Mouse (Mus musculus): ENCODE data around the gene Tmem255b.

The Tmem255b gene

DNA sequence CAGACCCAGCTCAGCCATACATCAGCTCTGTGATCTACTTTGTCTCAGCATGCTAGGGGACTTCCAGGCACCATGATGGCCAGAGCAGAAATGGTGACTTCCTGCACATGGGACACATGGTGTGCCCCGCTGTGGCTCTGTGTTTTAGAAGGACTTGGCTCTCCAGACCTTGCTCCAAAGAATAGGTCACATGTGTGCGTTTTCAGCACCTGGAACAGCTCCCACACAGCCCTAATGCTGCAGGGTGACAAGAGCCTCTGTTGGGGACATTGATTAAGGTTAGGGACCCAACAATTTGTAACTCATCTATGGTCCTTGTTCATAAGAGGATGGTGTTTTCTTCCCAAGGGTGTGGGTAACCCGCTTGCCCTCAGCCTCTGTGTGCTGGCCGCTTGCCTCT lies 13.2 kb downstream of the Tmem255b start:
- DNase-seq: no peak

DNA sequence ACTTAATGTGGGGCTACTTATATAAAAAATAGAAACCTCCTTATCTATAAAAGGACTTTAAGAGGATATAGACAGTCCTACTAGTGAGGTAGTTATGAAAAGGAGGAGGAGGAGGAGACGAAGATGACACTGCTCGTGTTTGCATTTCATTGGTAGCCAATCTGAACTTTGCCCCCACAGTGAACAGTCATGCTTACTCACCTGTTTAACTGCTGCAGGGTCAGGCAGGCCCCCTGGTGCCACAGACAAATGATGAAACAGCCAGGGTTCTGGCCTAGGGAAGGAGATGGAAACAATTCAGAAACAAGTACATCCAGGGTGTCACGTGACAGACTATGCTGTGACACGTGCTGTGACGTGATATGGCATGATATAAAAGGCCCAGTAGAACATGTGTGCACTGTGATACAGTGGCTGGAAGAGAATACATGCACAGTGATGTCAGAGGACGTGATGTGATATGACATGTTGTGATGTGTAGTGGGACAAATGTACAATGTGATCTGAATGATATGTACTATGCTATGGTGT lies 16.8 kb downstream of the Tmem255b start:
- DNase-seq: no peak

DNA sequence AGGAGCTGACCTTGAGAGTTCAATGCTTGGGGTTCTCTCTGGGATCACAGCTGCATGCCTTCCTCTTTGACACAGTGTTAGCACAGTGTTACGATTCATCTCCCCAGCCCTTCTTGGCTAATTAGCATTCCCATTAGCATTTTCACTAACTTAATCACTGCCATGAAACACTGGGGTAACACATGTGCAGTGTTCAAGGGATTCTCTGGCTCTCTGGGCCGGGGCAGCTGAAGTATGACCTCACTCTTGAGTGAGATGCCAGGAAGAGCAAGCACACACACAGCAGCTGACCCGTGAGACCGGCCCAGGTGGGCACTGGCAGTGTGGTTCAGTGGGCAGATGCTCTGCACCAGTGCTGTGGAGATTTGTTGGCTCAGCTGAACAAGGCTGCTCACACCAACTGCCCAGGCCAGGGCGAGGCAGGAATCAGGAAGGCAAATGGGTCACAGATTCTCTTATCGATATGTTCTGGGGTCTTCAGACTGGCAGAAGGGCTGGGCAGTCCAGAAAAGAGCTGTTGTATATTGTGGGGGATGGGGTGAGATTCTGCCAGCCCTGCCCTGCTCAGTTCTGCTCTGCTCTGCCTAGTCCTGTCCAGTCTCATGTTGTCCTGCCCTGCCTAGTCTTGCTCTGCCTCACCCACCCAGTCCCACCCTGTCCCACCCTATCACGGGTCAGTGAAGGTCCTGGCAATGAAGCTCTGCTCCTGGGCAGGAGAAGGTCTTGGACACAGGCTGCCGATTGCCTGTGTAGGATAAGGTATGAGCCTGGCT lies 19.5 kb downstream of the Tmem255b start:
- no peak for DNase-seq

DNA sequence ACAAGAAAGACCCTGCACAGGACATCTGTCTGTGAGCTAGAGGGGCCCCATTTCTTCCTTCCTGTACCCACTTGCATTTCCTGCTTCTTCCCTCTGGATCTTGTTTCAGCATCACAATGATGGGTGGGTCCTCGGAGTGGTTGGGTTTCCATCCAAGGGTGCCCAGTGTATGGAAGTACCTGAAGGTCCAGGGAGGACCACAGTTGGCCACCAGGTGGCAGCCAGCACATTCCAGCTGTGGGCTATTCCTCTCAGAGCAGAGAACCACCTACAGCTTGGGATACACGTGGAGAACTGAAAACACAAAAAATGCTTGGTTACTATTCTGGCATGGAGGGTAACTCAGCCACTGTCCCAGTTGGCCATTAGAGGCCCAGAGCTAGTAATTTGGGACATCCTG lies 20.3 kb downstream of the Tmem255b start:
- DNase-seq: peak; percentile 35

DNA sequence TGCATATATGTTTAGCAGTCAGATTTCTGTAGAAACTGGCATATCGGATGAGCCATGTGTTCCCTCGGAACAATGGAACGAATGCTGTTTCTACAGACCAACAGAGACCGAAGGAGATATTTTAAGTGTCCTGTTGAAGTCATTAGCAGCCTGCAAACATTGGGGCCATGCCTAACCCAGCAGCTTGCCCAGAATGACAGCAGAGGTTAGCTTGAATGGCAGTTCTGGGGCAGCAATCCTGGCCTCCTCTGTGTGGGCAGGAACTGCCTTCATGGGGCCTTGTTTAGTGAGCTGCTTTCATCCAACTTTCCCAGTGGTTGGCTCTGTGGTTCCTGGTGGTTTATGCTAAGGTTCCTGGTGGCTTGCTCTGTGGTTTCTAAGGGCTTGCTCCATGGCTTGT lies 24.4 kb downstream of the Tmem255b start:
- DNase-seq: no peak

DNA sequence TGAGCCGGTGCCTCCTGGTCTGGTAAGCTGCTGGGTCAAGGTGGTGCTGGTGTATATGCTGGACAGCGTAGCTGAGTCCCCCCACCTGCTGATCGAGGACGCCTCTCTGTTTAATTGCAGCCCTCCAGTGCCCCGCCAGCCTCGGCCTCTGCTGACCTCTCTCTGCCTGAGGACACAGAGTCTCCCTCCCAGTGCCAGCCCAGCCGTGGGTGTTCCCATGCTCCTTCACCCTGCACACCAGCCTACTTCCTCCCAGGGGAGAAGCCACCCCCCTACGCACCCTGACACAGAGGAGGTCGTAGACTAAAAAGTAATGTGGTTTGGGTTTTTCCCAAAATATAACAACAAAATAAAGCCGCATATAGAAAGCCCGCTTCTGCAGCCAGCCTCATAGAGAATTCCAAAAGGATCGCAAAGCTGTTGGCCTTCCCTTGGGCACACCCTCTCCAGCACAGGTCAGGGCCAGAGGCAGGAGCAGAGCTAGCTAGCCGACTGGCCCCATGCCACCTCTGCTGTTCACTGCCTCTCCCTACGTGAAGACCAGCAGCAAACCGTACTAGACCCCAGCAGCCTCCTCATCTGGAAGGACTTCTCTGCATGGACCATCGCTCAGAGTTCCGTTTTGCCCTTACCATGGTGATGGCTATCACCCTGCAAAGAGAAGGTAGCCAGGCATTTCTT lies 26.2 kb downstream of the Tmem255b start:
- no peak for DNase-seq

DNA sequence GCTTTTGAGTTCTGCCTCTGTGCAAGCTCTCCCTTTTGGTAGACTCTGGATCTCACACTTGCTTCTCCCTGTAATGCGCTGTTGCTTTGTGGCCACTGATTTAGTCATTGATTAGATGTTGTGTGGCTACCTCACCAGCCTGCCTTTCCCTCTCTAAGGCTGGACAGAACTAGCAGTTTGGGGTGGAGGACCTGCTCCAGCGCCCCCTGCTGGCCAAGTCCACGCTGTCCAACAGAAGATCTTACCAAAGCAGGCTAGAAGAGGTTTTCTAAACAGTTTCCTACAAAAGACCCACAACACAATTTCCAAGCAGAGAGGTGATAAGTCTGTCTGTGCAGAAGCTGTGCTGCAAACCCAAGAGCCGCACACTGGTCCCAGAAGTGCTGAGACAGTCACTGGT lies 26.9 kb downstream of the Tmem255b start:
- peak; percentile 73 for DNase-seq

DNA sequence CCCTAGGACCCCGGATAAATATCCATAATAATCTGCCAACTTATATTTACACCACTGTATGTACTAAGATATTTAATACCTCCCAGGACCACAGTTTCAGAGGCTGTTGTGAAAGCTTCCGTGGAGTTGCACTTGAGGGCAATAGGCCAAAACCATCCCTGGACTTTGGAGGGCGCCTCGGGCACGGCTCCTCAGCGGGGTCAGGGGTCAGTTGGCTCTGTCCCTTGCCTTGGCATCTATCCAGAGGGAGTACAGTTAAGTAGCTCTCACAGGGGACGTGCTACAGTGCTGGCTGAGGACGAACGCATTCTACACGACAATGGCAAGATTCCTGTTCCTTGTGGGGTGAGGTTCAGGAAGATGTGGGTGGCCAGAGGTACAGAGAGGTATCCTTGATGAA lies 27.4 kb downstream of the Tmem255b start:
- no peak for DNase-seq

DNA sequence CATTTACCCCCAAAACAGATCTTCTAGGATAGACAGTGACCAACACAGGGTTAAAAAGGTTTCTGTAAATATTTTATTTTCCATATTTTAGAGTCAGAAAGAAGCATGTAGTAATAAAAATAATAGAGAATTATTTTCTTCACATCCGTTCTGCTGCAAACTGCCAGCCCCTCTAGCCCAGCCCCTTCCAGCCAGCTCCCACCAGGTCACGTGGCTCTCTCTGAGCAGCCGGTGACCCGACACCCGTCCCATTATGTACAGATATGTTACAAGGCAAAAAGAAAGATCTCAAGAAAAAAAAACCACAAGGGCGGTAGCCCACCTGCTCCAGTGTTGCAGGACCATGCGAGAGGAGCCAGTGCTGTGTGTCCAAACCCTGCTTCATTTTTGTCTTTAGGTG lies 30.3 kb downstream of the Tmem255b start:
- DNase-seq: no peak

DNA sequence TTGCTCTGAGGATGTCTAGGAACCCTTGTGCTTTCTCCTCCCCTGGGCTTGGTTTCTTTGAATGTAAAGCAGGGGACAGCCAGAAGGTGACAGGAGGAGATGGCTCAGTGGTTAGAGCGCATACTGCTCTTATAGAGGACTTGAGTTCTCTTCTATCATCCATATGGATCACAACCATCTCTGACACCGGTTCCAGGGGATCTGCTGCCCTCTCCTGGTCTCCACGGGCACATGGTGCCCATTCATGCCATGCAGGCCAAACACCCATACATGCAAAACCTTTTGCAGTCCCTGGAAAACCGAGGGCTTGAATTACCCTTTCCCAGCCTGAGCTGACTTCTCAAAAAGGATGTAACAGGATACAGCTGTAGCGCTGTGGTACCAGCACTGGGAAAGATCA lies 32.0 kb downstream of the Tmem255b start:
- DNase-seq: no peak

DNA sequence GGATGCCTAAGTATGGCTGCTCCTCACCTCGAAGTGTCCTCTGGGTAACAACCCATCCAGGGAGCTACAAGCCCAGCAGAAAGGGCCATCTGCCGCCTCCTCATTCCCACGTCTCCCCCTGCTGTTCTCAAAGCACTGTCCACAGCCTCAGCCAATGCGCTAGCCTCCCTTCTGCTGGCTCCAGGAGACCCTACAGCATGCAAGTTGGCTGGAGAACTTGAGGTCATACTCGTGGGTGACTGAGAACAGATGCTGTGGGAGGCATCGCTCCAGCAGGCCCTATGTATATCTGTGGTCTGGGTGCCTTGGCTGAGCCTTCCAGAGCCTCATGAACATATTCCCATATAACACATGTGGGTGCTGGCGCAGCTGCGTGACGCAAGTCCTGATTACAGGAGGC lies 33.7 kb downstream of the Tmem255b start:
- no peak for DNase-seq

DNA sequence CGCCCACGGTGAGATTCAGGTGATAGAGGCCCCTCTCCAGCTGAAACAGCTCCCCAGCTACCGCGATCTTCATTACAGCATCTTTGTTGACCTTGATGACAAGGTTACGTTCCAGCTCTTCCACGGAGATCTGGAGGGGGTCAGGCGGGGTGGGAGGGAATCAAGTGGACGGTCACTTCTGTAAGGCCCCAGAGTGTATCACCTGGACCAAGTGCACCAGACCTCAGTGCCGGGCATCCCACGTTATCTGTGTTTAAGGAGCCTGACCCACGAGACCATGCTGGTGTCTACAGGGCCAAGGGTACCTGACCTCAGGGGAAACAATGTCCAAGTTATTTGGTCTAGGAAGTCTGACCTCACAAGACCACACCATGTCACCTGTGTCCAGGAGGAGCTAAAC lies 36.5 kb downstream of the Tmem255b start:
- DNase-seq: no peak

DNA sequence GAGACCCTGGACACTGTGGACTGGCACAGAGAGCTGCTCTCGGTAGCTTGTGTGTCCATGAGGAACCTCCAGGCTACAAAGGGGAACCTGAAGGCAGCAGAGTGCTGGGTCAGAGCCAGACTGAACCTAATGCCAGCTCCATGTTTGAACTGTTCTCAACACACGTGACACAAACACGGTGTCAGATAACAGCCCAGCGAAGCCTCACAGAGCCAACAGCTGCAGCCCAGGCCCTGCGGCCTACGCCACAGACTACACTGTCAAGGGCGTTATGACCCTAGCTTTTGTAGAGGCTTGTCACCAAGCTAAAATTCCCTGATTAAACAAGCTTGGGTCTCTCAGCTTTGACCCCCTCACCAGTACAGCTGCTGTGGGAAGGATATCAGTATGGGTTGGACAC lies 37.3 kb downstream of the Tmem255b start:
- DNase-seq: no peak

DNA sequence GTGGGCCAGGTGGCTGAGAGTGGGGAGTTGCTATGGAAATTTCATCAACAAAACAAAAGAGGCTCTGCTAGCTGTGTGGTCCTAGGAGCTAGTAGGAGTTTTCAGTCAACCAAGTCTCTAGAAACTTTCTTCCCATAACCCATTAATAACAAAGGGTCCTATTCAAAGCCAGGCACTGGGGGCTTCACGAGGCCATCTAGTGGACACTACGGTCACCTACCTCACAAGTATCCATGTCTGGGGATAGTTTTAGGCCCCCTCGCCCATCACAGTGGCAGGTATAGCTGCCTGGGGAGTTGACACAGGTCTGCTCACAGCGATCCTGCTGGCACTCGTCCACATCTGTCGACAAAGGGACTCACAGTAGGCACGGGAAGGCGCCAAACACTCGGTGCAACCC lies 40.9 kb downstream of the Tmem255b start:
- no peak for DNase-seq

DNA sequence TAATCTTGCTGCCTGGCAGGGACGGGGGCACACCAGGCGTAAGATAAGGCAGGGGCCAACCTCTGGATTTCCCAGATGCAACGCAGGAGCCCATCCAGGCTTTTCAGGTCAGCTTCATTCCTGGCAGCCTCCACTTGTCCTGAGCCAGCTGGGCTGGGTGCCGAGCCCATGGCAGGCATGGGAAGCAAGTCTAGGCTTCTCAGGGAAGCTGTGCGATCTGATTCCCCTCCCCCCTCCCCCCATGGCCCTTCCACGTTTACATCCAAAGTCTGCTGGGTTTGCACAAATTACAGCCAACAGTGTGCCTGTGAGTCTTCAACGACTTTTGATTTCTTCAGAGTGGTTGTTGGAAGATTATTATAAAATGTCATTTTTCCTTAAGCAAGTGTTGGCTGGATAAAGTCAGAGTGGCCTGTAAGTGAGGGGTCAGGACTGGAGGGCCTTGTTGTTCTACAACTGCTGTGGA lies 46.1 kb downstream of the Tmem255b start:
- DNase-seq: no peak

DNA sequence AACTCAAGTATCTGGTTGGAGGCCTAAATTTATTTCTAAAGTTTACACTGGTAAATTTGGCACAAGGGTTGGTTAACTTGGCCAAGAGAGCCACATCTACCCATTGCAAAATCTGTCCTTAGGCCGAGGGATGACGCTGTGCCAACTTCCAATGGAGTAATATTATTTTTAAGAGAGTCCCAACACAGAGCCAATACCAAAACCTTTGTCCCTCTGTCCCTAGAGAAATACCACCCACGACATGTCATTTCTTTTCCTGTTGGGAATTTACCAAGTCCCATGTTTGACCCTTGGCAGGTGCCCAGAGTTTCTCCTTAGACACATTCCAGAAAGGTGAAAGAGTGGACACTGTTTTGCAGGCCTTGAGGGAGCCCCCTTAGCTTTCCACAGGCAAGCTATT lies 46.6 kb downstream of the Tmem255b start:
- no peak for DNase-seq

DNA sequence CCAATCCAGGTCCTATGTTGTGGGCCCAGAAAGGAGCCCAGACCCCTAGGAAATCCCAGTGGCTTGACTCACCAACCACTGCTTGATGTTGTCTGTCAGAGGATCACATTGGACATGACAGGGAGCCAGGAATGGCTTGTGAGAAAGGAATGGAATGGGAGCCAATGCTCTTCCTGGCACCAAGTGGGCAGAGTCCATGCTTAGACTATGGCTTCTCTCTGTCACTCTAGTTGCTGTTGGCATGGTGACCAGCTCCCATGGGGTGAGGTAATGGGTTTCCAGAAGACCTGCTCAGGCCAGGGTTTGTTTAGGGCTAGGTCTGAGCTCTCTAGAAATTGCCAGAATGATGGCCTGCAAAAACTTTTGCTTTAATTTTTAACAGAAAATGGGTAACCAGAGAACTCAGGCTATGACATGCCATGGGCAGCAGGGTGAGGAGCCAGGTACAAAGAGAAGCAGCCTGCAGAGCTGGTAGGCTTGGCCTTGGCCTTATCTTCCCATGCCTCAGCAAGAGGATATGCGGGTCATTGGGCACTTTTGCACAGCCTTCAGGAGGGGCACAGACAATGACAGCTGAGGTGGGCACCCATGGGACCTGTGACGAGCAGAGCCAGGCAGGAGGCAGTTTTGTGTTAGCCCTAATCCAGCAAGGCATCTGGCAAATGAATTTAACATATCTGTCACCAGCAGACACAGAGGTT lies 47.3 kb downstream of the Tmem255b start:
- no peak for DNase-seq

DNA sequence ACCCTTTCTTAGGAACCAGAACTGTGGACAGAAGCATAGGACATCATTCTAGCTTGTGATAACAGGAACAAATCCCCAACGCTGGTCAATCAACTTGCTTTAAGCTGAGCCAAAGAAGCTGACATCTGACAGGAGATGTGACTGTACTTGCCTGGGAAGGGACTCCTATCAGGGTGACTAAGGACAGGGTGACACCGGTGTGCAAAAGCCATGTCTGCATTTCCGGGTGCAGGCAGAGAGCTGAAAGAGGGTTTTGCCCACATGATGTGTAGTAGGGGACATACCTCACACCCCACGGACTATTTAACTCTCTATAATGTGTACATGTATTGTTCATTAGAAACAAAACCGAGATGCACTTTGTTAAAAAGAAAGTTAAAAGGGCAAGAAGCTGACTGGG lies 48.2 kb downstream of the Tmem255b start:
- DNase-seq: no peak

DNA sequence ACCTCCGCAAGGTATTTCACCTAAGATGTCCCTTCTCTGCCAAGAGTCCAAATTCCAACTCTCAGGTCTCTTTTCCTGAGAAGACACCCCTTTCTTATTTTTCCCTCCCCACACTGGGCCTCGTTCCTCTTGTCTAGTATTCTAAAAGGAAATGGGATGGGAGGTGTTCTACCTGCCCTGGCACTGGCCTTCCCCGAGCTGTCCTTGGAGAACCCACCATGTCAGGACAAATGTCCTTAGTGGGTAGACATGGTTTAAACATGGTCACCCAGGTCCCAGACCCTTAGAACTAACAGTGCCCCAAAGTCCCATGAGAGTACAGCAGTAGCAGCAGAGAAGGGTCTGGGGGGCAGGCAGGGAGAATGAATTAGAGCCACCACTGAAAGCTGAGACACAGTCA lies 54.4 kb downstream of the Tmem255b start:
- DNase-seq: no peak

DNA sequence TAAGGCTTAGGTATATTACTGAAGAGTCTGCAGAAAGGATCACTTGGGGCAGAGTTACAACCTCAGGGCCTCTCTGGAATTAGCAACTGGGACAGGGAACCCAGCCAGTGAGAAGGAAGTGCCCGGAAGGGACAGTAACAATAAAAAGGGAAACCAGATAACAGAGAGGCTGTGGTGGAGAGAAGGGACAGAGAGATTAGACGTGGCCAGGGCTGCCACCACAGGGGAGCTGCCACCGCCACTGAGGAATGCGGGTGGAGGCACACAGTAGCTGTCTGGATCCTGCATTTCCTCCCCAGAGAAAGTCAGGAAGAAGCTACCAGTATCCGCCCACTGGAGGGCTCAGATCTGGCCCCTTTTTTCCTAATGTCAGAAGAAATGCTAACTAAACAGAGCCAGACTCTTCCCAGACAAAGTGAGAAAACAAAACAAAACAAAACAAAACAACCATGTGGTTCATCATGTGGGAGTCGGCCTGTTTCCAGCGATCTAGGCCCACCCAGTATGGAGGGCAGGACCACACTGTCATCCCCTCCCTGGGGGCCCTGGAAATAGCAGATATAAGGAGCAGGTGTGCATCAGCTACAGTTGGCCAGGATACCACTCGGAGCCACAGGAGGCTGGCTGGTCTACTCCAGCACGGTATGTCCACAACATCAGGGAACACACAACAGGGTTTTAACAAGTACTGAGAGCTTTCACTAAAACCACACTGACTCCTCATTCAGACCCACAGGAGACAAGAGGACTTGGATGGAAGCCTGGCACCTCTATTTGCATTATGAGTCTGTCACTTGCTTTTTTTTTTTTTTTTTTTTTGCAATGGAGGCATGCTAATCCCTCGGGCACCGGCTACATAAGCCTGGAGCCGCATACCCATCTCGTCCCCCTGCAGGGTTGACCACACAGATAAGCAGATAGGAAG lies 55.3 kb downstream of the Tmem255b start:
- no peak for DNase-seq

DNA sequence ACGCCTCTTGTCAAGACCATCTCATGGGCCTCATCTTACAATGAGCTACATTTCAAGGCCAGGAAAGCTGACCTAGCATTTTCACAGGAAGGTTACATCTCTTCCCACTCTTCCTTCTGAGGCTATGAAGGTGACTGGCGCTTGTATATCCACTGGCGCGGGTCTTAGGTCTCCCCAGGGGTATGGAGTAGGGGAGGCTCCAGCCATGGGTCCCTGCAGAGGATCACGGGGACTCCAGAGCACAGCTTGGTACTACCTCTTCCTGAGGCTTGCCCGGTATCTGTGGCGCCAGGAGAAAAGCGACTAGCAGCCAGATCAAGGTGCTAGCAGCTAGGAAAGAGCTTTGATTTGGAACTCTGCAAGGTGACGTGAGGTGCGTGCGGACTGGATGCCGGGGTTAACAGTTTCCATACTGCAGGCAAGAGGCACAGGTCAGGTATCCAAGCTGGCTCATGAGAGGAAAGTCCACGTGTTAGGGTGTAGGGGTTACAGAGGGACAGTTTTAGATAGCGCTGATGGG lies 56.6 kb downstream of the Tmem255b start:
- no peak for DNase-seq
